Mouse (Mus musculus) lung, adult 2 months (tissue): Measurements from ENCODE around the gene Otof.

Experiments used
- CTCF ChIP-seq: fragments of 200-500 bp; IDR thresholded peaks from 2 replicates; pipeline ENCODE4 v1.5.1; 2011; ENCODE audit warnings: mild to moderate bottlenecking, low read length, control low read depth; ENCODE audit not compliant: insufficient read depth
- POLR2A ChIP-seq: fragments of 200-500 bp; IDR thresholded peaks from 2 replicates; pipeline ENCODE4 v1.6.1; 2011; ENCODE audit warnings: low read depth, mild to moderate bottlenecking, control low read depth, low read length, borderline replicate concordance; ENCODE audit errors: extremely low read depth

GRCm38 (mm10) chr5:30440308-30440906 lies 21.3 kb downstream of the Otof start:
- TF ChIP-seq POLR2A (no peak), CTCF (no peak)
